Mouse (Mus musculus) myocyte (in vitro differentiated cells): ENCODE results near the gene Dolk. TPM values are rescaled to one million over a fixed set of nuclear protein-coding genes. Genes with fewer than 3 reads are reported as not detected.

Source experiments
- H3K27me3 ChIP-seq: one replicate; pipeline ENCODE4 v1.6.1; 2011; ENCODE audit not compliant: control insufficient read depth, insufficient read depth, insufficient read length
- H3K36me3 ChIP-seq: one replicate; pipeline ENCODE4 v1.6.1; 2011; ENCODE audit not compliant: control insufficient read depth, insufficient read depth
- H3K4me2 ChIP-seq: one replicate; pipeline ENCODE4 v1.6.1; 2011; ENCODE audit warnings: low read depth, control low read depth
- H3K4me3 ChIP-seq: one replicate; pipeline ENCODE4 v1.5.1; 2011; ENCODE audit warnings: mild to moderate bottlenecking, control low read depth, moderate library complexity
- H3K79me2 ChIP-seq: one replicate; pipeline ENCODE4 v1.6.1; 2011; ENCODE audit not compliant: control insufficient read depth, insufficient read depth
- H3ac ChIP-seq: one replicate; pipeline ENCODE4 v1.6.1; 2011; ENCODE audit not compliant: control insufficient read depth, insufficient read length
- CEBPB ChIP-seq: IDR thresholded peaks from 2 replicates; pipeline ENCODE4 v1.6.1; 2011; ENCODE audit warnings: mild to moderate bottlenecking, moderate library complexity; ENCODE audit not compliant: poor library complexity, insufficient read depth, severe bottlenecking
- E2F4 ChIP-seq: IDR thresholded peaks from one replicate; pipeline ENCODE4 v1.6.1; 2011; ENCODE audit warnings: mild to moderate bottlenecking, control low read depth, moderate library complexity; ENCODE audit not compliant: insufficient read depth
- MAX ChIP-seq: IDR thresholded peaks from one replicate; pipeline ENCODE4 v1.6.1; 2011; ENCODE audit warnings: low read depth, mild to moderate bottlenecking, control low read depth
- MYOD1 ChIP-seq, 3 experiments: IDR thresholded peaks; one replicate each; pipeline ENCODE4 v1.6.1; 2011; ENCODE audit warnings: control low read depth in 2 of 3, low read depth in 2 of 3, mild to moderate bottlenecking in 2 of 3, moderate library complexity in 1 of 3; ENCODE audit not compliant: insufficient read length in 2 of 3, control insufficient read depth in 1 of 3
- MYOG ChIP-seq, 3 experiments: IDR thresholded peaks; one replicate each; pipeline ENCODE4 v1.6.1; 2011; ENCODE audit warnings: control low read depth in 2 of 3, low read depth in 2 of 3, mild to moderate bottlenecking in 2 of 3; ENCODE audit not compliant: insufficient read length in 2 of 3, control insufficient read depth in 1 of 3, insufficient read depth in 1 of 3
- POLR2A ChIP-seq: IDR thresholded peaks from one replicate; pipeline ENCODE4 v1.6.1; 2011; ENCODE audit warnings: low read depth, mild to moderate bottlenecking, control low read depth, moderate library complexity; ENCODE audit not compliant: insufficient read length
- POLR2AphosphoS2 ChIP-seq: IDR thresholded peaks from one replicate; pipeline ENCODE4 v1.6.1; 2011; ENCODE audit warnings: low read depth, control low read depth; ENCODE audit not compliant: insufficient read length
- REST ChIP-seq: IDR thresholded peaks from one replicate; pipeline ENCODE4 v1.6.1; 2011; ENCODE audit warnings: mild to moderate bottlenecking, control low read depth, moderate library complexity; ENCODE audit not compliant: insufficient read depth, insufficient read length
- SRF ChIP-seq: IDR thresholded peaks from one replicate; pipeline ENCODE4 v1.6.1; 2011; ENCODE audit warnings: low read depth; ENCODE audit not compliant: control insufficient read depth, insufficient read length
- TCF12 ChIP-seq: IDR thresholded peaks from one replicate; pipeline ENCODE4 v1.6.1; 2011; ENCODE audit warnings: mild to moderate bottlenecking, control low read depth; ENCODE audit not compliant: poor library complexity, insufficient read depth, severe bottlenecking
- TCF3 ChIP-seq: IDR thresholded peaks from one replicate; pipeline ENCODE4 v1.6.1; 2011; ENCODE audit warnings: low read depth, control low read depth; ENCODE audit not compliant: insufficient read length
- USF1 ChIP-seq: IDR thresholded peaks from one replicate; pipeline ENCODE4 v1.6.1; 2011; ENCODE audit warnings: low read depth, mild to moderate bottlenecking, control low read depth, moderate library complexity
- polyA plus RNA-seq: library from polyadenylated mRNA; unstranded; fragments of >200 nt; fragmentation: generic; extraction: Trizol; gene quantifications from one replicate; pipeline ENCODE4 v1.2.1, GENCODE M21; 2012; ENCODE audit warnings: missing spikeins

Dolk gene
- polyA plus RNA-seq, 1 experiment: 28.3 TPM

DNA sequence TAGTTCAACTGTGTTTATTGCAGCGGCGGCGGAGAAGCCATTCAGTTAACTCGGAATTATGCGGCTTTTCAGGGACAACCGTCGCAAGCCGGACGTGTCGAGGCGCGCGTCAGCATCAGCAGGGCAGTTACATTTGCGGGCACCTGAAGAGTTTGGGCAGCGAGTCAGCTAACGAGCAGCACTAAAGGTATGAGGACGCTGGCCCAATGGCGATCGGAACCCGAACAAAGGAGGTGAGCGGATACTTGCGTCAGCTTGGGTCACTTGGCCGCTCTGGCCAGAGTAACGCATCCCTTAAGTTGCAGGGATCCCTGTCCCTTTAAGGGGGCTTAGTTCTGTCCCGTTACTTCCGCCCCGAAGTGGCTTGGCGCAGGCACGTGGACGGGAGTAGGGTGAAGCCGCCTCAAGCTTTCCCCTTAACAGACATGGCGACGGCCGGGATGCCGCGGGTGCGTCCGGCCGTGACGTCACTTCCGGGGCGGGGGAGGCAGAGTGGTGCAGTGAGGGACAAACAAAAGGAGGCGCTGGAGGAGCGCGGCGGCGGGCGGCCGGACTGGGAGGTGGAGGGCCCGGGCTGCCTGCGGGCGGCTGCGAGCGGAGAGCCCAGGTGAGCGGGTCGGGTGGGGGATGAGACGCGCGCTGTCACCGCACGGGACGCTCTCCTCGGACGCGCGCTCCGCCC is 48.8 kb downstream of the Dolk start, which contains the start of gene Lrrc8a:
Gene Lrrc8a (plus strand): TSS at position 517 of the 682 bp plus-strand sequence.
- Histone ChIP-seq H3K4me2 (peak within 1 kb of the TSS; percentile 95), H3K79me2 (peaks cover 46% of the 10 kb centered on the region), H3K36me3 (peaks cover 15% of the 10 kb centered on the region), H3ac (peak within 1 kb of the TSS; percentile 96), H3K4me3 (peak within 1 kb of the TSS; percentile 78), H3K27me3 (no peaks in the 10 kb centered on the region)
- TF ChIP-seq MYOG (IDR thresholded peaks at IDR 0.05; ENCODE audit: control insufficient read depth in 1 of 3, insufficient read depth in 1 of 3, insufficient read length in 2 of 3, low read depth in 2 of 3): no peak
- peak; percentile 94 for TF ChIP-seq USF1
- peak; percentile 64 for TF ChIP-seq SRF
- no peak for TF ChIP-seq E2F4
- TF ChIP-seq POLR2A: peak; percentile 53
- TF ChIP-seq REST: no peak
- TF ChIP-seq CEBPB: no peak
- TF ChIP-seq TCF12: no peak
- peak; percentile 58 for TF ChIP-seq POLR2AphosphoS2
- TF ChIP-seq MAX: peak; percentile 63
- TF ChIP-seq MYOD1 (IDR thresholded peaks at IDR 0.05; ENCODE audit: control insufficient read depth in 1 of 3, insufficient read length in 2 of 3, low read depth in 2 of 3): no peak
- TF ChIP-seq TCF3: no peak

- Histone ChIP-seq H3K36me3 (peaks cover 9% of the 10 kb centered on the region), H3K4me2 (peak overlapping the region; percentile 95), H3ac (peak overlapping the region; percentile 96), H3K4me3 (peak overlapping the region; percentile 78), H3K27me3 (no peaks in the 10 kb centered on the region), H3K79me2 (peaks cover 39% of the 10 kb centered on the region)
- TF ChIP-seq POLR2A (peak; percentile 49), MYOD1 (IDR thresholded peaks at IDR 0.05; ENCODE audit: control insufficient read depth in 1 of 3, insufficient read length in 2 of 3, low read depth in 2 of 3) (no peak), MYOG (IDR thresholded peaks at IDR 0.05; ENCODE audit: control insufficient read depth in 1 of 3, insufficient read depth in 1 of 3, insufficient read length in 2 of 3, low read depth in 2 of 3) (no peak)
Observed at GRCm38 (mm10) chr2:30236426-30237198, 49.5 kb downstream of the Dolk start.

DNA sequence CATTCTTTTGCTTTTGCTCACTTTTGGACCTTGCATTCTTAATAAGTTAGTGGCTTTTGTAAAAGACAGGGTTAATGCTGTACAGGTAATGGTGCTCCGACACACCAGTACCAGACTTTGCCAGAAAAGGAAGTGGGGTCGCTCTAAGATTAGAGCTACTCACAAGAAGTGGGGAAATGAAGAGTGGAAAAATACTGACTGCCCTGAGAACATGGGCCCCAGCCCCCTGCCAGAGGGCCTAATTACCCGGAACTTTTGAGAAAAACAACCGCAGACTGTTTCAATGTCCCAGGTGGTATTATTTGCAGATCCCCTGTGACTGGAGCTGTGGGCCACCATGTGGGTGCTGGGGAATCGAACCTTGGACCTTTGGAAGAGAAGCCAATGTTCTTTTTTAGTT is 50.5 kb downstream of the Dolk start:
- H3K79me2 ChIP-seq: peaks cover 29% of the 10 kb centered on the region
- TF ChIP-seq POLR2A: no peak
- TF ChIP-seq MAX: no peak
- no peak for TF ChIP-seq REST
- TF ChIP-seq TCF3: no peak
- no peak for TF ChIP-seq MYOG (IDR thresholded peaks at IDR 0.05; ENCODE audit: control insufficient read depth in 1 of 3, insufficient read depth in 1 of 3, insufficient read length in 2 of 3, low read depth in 2 of 3)
- no peak for TF ChIP-seq POLR2AphosphoS2
- no peak for TF ChIP-seq USF1
- TF ChIP-seq SRF: no peak
- TF ChIP-seq TCF12: no peak
- TF ChIP-seq MYOD1 (IDR thresholded peaks at IDR 0.05; ENCODE audit: control insufficient read depth in 1 of 3, insufficient read length in 2 of 3, low read depth in 2 of 3): no peak
- TF ChIP-seq CEBPB: no peak
- TF ChIP-seq E2F4: no peak
- H3K4me2 ChIP-seq: no peak overlapping the region
- H3K36me3 ChIP-seq: peaks cover under 1% of the 10 kb centered on the region
- no peaks in the 10 kb centered on the region for H3K27me3 ChIP-seq
- H3K4me3 ChIP-seq: no peak overlapping the region
- no peak overlapping the region for H3ac ChIP-seq

Other genes with a start within 250 kb of the Dolk start
- gene Wdr34, start 237.5 kb downstream of the Dolk start, polyA plus RNA-seq: 21.6 TPM
- 118 TPM for gene Set, start 229.0 kb downstream of the Dolk start, polyA plus RNA-seq
- 4.3 TPM for gene Pkn3, start 208.7 kb downstream of the Dolk start, polyA plus RNA-seq
- 20.8 TPM for gene Zdhhc12, start 192.7 kb downstream of the Dolk start, polyA plus RNA-seq
- gene Zer1, start 161.7 kb downstream of the Dolk start, polyA plus RNA-seq: 13.1 TPM
- gene Tbc1d13, start 152.6 kb downstream of the Dolk start, polyA plus RNA-seq: 25.8 TPM
- 17.6 TPM for gene Endog, start 114.8 kb downstream of the Dolk start, polyA plus RNA-seq
- gene Spout1, start 107.9 kb downstream of the Dolk start, polyA plus RNA-seq: 28.7 TPM
- gene Kyat1, start 80.5 kb downstream of the Dolk start, polyA plus RNA-seq: 11.3 TPM
- gene Lrrc8a, start 48.6 kb downstream of the Dolk start, polyA plus RNA-seq: 22.6 TPM
- 0.55 TPM for gene Gm28035, start 45.8 kb downstream of the Dolk start, polyA plus RNA-seq
- 14.7 TPM for gene Phyhd1, start 20.1 kb downstream of the Dolk start, polyA plus RNA-seq
- gene Gm28038, start 5.3 kb downstream of the Dolk start, polyA plus RNA-seq: not detected
- 54.0 TPM for gene Nup188, start 63 bp upstream of the Dolk start, polyA plus RNA-seq
- 73.7 TPM for gene Sh3glb2, start 73.0 kb upstream of the Dolk start, polyA plus RNA-seq
- 13.6 TPM for gene Miga2, start 77.9 kb upstream of the Dolk start, polyA plus RNA-seq
- 15.7 TPM for gene Dolpp1, start 105.9 kb upstream of the Dolk start, polyA plus RNA-seq
- 42.2 TPM for gene Crat, start 129.5 kb upstream of the Dolk start, polyA plus RNA-seq
- gene Ptpa, start 129.7 kb upstream of the Dolk start, polyA plus RNA-seq: 151 TPM
- 20.5 TPM for gene Ier5l, start 187.9 kb upstream of the Dolk start, polyA plus RNA-seq